Mouse (Mus musculus): ENCODE results near the gene Musk.

Gene Musk

DNA sequence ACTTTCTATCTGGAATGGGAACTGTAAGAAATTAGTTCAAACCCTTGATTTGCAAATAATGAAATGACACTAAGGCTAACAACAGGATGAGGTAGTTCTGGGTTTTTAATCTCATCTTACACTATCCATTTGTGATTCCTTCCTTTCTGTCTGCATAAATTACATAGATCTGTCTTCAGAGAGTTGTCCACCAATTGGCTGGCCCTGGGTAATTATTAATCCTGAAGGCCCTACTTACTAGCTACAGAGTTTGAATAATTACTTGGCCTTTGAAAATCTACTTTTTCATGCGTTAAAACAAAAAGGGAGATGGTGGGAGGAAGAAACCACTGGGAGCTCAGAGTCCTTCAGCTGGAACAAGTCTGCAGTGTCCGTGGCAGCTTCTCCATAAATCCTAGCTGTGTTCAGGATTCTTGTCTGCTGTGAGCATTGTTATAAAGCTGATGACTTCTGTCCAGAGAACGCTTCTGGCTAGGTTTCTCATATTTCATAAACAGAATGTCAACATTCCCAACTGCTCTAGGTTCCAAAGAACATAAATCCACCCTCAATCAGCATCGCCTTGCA is 29.3 kb downstream of the Musk start:
- DNase-seq (ENCODE audit: low spot score in 2 of 2): no peak

DNA sequence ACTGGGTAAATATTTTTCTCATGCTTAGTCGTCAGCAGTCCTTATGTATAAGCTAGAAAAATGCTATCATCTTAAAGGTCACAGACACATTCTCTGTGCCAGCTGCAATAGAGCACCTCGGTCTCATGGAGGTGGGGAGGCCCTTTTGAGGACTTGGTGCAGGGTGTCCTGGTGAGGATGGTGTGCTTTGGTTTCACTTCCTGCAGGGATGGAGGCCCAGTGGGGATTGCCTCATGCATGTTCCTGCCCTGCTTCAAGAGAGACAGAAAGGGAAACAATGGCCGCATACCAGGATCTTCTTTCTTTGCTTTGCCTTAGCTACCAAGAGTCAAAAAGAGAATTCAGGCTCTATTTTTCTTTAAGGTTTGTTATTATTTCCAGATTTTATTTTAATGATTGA is 31.8 kb downstream of the Musk start:
- no peak for DNase-seq (ENCODE audit: low spot score in 2 of 2)

DNA sequence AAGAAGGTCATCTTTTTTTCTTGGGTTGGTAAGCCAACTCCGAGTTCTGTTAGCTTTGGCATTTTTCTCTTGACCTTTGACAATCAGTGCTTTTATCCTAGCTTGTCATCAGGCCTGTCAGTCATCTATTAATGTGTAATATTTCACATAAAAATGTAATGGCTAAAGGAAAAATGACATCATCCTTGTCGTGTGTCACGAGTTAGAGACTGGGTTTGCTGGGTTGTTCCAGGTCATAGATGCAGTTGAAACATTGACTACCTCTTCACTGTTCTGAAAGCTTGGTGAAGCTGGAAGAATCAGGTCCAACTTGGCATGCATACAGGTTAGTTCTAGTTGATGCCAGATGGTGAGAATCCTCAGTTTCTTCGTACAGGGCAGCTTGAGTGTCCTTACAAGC is 34.5 kb downstream of the Musk start:
- no peak for DNase-seq (ENCODE audit: low spot score in 2 of 2)

DNA sequence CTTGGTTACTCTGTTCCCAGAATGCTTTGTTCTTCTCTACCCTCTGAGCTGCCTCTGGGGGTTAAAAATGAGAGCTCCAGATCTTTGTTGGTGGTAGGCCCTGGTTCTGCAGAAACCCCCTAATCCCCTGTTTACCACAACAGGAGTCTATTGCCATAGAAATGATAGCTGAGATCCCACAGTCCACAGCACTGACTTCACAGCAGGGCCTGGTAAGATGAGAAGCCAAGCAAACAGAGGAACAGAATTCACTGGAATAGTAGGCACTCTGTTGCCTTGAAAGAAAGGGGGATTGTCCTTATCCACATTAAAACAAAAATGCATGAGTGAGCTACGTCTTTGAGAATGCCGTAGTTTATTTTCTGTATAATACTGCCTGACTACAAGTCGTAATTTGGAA is 41.0 kb downstream of the Musk start:
- no peak for DNase-seq (ENCODE audit: low spot score in 2 of 2)

DNA sequence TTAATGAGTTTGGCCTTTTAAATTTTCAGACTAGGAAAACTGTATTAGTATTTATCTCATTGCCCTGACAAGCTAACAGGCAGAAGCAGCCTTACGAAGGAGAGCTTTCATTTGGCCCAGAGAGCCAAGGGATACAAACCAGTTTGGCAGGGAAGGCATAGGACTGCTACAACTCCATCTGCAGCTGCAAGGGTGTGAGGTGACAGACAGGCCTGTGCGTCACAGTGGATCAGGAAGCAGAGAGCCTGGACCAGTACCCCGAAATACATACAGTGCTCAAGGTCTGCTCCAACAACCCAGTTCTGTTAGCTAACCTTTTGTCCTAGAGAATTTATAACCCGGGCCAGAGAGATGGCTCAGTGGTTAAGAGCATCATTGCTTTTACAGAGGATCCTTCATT is 42.5 kb downstream of the Musk start:
- DNase-seq (ENCODE audit: low spot score in 2 of 2): no peak

DNA sequence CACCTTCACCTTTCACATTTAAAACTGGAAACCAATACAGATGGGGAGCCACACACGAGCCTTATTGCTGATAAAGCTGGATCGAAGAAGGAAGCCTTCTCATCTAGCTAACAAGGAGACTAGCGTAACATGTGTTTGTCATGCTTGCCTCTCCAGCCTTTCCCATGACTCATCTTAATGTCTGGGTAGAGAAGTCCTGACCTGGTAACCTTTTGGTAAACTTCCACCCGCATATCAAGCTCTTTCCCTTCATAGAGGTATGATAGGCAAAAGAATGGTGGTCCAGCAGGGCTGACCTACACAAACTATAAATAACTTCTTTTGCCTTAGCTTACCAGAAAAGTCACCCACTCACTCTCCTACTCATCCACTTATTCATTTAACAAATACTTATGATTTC is 44.3 kb downstream of the Musk start:
- DNase-seq (ENCODE audit: low spot score in 2 of 2): no peak

DNA sequence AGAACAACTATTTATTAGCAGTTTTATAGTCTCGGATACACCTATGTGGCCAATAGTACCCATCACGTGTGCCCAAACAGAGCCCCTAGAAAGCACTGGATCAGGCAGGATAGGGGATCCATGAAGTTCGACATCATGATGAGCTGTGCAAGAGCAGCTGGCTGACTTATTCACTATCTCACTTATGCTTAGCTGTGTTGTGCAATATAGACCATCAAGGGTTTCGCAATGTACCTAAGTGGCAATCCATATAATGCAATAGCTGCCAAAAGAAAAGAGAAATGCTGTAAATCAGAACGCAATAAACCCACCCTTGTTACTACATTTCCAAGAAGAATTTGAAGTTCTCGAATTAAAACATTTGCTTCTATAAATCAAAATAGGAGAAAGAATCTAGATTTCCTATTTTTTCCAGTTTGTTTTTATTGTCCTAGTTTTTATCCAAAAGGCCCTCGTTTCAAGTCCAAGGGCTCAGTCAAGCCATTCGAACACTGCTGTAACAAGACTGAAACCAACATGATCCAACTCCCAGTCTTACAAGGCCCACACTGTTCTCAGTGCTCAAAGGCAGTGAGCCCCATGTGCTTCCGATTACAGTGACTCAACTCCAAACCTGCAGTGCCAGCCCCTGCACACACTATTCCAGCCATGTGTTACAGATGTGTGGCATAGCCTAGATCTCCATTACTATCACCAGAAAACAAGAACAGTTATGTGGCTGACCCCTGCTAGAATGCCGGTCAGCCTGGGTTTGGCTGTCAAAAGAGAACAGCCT is 45.3 kb downstream of the Musk start:
- DNase-seq (ENCODE audit: low spot score in 2 of 2): no peak

DNA sequence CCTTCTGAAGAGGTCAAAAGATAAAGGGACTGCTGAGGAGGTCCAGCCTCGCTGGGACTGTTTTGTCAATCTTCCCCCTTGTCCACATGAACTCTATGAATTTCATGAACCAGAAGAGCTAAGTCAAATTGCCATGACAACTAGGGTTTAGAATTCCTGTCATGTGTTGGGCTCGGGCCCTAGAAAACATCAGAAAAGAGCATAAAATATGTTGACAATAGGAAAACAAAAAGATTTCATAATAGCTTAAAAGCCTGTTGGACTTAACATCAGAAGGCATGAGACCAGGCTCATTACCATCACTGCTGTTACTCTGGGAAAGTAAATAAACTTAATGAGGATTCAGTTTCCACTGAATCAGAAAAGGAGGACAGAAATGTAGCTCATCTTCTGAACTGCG is 46.6 kb downstream of the Musk start:
- no peak for DNase-seq (ENCODE audit: low spot score in 2 of 2)

DNA sequence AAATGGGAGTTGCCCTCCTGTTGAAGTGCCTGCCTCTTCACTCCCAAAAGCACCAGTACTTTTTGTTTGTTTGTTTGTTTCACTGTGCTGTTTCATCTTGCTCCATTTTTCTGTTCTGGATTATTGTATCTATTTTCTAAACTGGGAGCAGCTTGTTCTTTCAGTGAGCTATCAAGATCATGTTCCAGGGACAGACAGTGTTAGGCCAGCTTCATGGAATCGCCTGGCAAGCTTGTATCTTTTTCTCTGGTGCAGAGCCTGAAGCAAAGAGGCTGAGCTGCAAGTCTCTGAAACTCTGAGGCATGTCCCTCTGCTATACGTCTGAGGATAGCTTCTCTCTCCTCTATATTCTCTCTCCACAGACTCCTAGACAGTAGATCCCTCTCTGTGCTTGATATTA is 50.5 kb downstream of the Musk start:
- no peak for DNase-seq (ENCODE audit: low spot score in 2 of 2)

DNA sequence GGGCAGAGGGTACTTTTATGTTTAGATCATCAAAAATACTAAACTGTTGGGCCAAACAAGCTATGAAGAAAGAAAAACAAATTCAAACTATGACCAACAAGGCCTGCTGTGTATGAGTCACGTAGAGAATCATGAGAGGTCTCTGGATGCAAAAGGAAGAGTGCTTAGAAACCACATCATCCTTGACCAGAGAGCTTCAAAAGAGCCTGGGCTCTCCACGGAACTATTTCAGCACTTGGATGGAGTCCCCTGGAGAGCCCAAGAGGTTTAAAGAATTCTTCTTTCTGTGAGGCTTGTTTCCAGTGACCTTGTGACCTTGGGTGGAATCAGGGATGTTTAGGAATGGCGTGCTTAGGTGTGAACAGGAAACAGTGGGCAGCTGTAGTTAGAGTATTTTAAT is 53.5 kb downstream of the Musk start:
- DNase-seq (ENCODE audit: low spot score in 2 of 2): no peak

DNA sequence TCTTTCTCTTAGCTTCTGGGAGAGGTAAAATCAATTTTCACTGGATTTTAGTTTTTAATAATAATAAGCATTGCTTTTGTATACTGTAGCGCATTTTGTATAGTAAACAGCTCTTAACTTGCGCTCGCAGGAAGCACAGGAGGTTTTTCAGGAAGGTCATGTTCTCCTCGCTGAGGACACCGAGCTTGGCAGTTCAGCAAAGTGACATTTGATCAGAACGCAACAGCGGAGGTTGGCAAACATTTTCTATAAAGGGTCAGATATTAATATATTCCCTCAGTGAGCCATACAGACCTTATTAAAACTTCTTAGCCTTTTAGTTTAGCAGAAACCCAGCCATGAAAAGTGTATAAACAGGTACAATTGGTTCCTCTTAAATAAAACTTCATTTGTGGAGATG is 64.4 kb downstream of the Musk start:
- no peak for DNase-seq (ENCODE audit: low spot score in 2 of 2)

DNA sequence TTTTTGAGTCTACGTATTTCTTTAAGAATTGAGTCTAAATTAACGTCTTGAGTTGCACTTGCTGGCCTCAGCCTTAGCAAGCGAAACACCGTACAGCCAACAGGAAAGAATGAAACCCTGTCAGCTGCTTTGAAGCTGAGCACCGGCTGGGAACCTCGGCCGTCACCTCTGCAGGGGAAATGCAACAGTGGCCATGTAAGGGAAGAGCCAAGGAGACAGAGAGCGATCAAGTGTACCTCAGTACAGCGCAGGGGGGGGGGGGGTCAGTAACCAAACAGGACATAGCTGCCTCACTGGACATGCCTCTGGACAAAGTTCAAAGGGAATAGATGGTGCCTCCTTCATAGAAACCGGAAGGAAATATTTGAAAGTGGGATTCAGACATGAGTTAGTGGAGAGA is 65.4 kb downstream of the Musk start:
- DNase-seq (ENCODE audit: low spot score in 2 of 2): no peak

DNA sequence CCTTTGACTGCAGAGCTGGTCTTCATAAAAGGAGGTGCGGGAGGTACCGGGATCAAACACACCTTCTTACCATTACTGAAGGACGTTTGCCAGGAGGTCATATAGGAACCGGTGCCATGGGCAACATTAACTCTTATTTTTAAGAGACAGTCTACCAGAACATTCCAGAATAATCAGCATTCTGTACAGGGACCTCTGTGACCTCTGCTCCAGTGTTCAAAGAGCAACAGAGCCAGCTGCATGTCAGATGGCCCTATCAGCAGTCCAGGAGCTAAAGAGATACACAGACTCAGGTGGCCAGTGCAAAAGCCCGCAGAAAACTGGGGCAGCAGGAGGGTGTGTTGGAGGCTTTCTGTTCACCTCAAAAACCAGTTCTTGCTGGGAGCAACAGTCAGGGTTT is 65.8 kb downstream of the Musk start:
- DNase-seq (ENCODE audit: low spot score in 2 of 2): no peak

DNA sequence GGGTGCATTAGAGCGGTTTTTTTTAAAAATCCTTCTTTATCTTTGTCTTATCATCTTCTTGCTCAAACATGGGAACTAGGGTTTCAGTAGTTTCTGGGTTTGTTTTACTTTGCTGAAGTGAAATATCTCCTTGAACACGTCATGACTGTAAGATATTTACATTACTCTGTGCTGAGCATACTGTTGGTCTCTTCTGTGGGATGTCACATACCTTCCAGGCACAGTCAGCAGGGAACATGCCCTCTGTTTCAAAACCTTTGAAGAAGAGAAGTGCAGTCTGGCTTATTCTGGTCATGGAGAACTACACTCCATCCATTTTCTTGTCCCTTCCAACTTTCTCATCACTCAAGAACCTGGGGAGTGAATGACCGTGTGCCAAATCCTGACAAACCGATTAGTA is 73.2 kb downstream of the Musk start:
- no peak for DNase-seq (ENCODE audit: low spot score in 2 of 2)

DNA sequence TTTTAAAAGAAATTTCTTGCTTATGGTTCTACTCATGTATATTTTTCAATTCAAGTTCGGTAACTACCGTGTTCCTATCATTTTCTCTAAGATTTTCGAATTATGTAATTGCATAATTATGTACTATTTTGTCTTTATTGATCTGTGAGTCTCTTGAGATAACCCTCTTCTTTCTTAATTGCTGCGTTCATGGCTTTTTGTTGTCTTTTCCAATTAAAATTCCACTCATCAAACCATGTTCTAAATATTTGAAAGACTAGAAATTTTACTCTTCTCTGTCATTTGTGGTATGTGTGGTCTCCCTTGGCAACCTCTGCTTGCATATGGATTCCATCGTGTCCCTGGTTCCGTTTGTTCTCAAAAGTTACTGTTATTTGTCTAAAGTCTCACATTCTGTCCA is 79.6 kb downstream of the Musk start:
- DNase-seq (ENCODE audit: low spot score in 2 of 2): no peak

DNA sequence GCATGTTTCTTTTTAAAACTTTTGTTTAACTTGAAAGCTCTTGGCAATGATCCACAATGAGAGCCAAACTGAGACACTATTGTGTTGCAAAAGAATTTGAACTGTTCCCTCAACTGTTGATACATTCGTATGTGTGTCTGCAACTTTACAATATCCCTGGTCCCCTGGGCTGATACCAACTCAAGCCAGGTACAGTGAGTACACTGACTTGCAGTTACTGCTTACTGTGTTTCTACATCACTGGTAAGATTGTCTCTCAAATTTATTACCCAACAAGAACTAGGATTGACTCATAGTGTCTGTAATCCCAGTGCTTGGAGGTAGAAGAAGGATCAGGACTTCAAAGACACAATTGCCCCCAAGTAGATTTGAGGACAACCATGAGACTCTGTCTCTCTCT is 85.3 kb downstream of the Musk start:
- DNase-seq (ENCODE audit: low spot score in 2 of 2): no peak

DNA sequence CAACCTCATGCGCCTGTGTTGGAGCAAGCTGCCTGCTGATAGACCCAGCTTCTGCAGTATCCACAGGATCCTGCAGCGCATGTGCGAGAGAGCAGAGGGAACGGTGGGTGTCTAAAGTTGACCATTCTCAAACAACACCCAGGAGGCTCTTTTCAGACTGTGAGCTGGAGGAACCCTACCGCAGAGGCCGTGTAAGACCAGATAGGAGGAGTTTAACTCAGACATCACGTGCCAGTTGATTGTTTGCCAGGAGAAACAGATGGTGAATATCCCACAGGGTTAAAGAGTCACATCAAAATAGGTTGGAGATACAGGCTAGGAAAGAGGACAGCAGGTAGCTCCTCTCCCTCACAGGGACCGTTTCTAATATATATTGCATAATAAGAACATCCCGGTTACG is 87.8 kb downstream of the Musk start:
- no peak for DNase-seq (ENCODE audit: low spot score in 2 of 2)

DNA sequence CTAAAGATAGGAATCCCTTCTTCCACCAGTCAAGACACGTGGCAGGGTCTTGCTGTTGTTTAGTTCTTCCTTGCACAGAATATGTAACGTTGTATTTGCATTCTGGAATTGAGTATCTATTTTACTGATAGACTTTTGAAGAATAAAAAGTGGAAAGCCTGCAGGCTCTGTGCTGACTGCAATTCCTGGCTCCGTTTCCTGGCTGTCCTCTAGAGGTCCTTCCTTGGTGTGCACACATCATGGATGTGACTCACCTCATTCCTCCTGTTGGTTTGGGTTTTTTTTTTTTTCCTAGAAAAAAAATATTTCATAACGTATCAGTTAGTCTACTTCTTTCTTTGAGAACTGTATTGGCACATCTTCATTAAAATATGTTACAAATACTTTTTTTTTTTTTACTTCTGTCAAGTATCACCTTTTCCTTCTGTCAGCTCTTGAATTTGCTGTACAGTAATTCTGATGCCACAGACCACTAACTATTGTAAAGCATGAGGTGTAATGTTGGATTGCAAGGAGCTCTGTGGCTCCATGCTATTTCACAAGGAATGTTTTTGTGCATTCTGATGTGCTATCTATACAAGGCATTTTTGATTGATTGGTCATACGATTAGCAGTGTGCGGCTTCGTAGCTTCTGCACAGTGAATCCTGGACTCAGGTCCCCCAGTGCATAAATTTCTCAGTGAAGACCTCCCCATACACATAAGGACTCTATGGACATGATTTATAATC is 88.5 kb downstream of the Musk start:
- DNase-seq (ENCODE audit: low spot score in 2 of 2): no peak

DNA sequence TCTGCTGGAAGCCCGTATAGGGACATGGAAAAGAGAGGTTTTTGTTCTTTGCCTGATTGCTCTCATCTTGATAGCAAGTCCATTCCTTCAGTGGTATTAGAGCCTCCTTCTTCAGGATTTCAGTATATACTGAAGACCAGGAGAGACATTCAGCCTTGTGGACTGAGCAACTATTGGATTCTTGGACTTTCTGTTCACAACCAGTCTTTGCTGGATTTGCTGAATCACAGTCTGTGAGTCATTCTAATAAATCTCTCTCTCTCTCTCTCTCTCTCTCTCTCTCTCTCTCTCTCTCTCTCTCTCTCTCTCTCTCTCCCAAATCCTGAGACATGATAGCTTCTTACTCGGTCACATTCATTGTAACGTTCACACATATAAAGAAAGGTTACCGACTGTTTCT is 93.4 kb downstream of the Musk start:
- DNase-seq (ENCODE audit: low spot score in 2 of 2): no peak

DNA sequence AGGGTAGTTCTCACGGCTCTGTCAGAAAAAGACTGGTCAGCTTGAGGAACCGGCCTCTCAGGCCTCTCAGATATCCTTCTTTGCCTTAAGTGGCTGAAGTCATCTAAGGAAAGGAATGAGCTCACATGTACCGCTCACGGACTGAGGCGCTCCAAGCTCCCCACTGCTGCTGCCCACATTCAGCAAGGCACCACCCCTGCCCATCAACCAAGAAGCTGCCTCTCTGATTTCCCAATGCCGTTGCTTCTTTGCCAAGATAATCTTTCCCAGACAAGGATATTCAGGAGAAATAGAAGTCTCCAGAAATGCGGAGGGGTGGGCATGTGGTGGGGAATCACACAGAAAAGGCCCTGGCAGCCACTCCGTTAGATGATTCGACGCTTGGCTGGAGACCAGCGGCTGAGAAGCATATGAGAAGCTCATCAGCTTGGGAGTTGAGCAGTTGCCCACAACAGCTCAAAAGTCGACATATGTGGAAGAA is 115.1 kb downstream of the Musk start:
- peak in 1 of 2 experiments; percentile 16 for DNase-seq (ENCODE audit: low spot score in 2 of 2)

DNA sequence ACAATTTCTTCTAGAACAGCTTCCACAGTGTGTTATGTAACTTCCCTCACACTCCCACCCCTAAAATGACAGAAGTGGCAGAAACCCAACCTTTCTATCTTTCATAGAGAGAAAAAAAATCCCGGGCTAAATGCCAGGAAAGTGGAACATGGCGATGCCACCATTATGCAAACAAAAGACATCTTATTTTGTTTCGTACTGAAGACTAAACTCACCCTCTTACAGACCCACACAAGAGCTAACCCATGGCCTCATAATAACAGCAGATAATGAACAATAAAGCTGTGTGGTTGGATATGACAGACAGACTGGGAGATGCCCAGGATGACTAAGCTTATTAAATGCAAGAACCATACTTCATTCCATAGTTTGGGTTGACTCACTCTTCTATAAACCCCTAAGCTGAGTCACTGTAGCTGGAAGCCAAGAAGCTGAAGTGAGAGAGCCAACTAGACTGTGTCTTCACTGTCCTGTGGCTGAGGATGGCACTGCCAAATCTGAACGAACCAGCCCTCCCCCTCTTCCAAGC is 116.3 kb downstream of the Musk start:
- DNase-seq (ENCODE audit: low spot score in 2 of 2): no peak

DNA sequence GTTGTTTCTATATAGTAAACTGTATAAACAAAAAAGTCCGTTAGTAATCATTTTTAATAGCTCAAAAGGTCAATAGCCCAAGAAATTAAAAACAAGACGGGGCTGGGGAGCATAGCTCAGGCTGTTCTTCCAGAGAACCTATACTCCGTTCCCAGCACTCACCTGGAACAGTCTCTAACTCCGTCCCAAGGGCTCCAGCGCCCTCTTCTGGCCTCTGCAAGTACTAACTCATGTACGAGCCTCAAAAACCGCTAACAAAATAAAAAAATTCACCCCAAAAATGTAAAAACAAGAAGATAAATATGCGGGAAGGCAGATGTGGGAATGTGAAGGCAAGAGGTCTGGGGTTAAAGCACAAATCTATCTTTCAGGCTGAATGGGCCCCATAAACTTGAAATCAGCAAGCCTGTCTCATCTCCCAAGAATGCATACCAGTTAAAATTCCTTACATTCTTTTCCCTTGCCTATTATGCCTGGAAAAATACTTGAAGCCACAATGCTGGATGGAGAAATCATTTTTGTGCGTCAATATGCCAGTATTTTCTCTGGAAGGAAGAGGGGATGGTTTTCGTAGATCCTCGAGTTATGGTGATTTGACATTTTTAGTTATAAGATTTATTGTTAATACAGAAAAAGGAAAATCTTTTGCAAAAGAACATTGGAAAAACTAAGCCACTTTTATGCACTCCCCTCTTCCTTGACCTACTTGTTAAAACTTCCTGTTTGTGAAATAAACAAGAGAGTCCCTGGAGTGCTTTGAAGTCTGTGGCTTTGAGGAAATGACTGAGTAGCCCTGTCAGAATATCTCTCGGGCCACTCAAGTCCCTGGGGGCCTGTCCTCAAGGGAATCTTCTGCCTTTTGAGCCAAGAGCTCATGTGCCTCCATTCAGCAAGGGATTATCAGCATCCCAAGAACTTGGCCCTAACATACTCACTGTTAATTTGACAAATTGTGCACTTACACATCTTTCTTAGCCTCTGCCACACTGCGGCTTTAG is 127.7 kb downstream of the Musk start:
- no peak for DNase-seq (ENCODE audit: low spot score in 2 of 2)

Data from spleen, postnatal 10 days (tissue).